Mouse (Mus musculus) ES-E14 (cell line): Measurements from ENCODE around the gene Lypd6b. TPM values are rescaled to one million over a fixed set of nuclear protein-coding genes. Genes with fewer than 3 reads are reported as not detected.

Experiments used
- DNase-seq: peaks from one replicate; pipeline ENCODE4 v3.0.0-alpha.2; 2013; ENCODE audit warnings: low read depth, low spot score
- H3K27ac ChIP-seq: 2 replicates; pipeline ENCODE4 v1.5.1; 2012; ENCODE audit warnings: low read depth, mild to moderate bottlenecking, low read length, moderate library complexity, mixed read lengths; ENCODE audit not compliant: poor library complexity, insufficient read depth, severe bottlenecking
- H3K36me3 ChIP-seq: 2 replicates; pipeline ENCODE4 v1.6.1; 2012; ENCODE audit warnings: mild to moderate bottlenecking, low read length, moderate library complexity, mixed read lengths; ENCODE audit not compliant: control insufficient read depth, poor library complexity, insufficient read depth, severe bottlenecking
- H3K4me1 ChIP-seq, 2 experiments: fragments of 150-350 bp in 1 of 2; sonication (generic) in 1 of 2; 2 replicates each; pipeline ENCODE4 v1.6.1; 2012; ENCODE audit warnings: low read length in 2 of 2, mild to moderate bottlenecking in 1 of 2, mixed read lengths in 1 of 2; ENCODE audit not compliant: control insufficient read depth in 2 of 2, insufficient read depth in 2 of 2, poor library complexity in 1 of 2
- H3K4me3 ChIP-seq, 2 experiments: fragments of 150-350 bp in 1 of 2; sonication (generic) in 1 of 2; 2 replicates each; pipeline ENCODE4 v1.5.1; 2012; ENCODE audit warnings: low read length in 2 of 2, low read depth in 1 of 2, mild to moderate bottlenecking in 1 of 2, mixed read lengths in 1 of 2; ENCODE audit not compliant: insufficient read depth in 1 of 2, poor library complexity in 1 of 2, severe bottlenecking in 1 of 2
- H3K9ac ChIP-seq: 2 replicates; pipeline ENCODE4 v1.6.1; 2012; ENCODE audit warnings: low read depth, mild to moderate bottlenecking, low read length, mixed read lengths; ENCODE audit not compliant: poor library complexity, insufficient read depth, severe bottlenecking
- H3K9me3 ChIP-seq: fragments of 150-350 bp; sonication (generic); 2 replicates; pipeline ENCODE4 v1.6.1; 2012; ENCODE audit warnings: low read depth, mild to moderate bottlenecking, low read length; ENCODE audit not compliant: control insufficient read depth, insufficient read depth
- CHD2 ChIP-seq: IDR thresholded peaks from 2 replicates; pipeline ENCODE4 v1.6.1; 2014; ENCODE audit warnings: mild to moderate bottlenecking, low read depth, low read length, inconsistent platforms
- HCFC1 ChIP-seq: IDR thresholded peaks from 2 replicates; pipeline ENCODE4 v1.6.1; 2012; ENCODE audit warnings: low read length, inconsistent platforms, borderline replicate concordance; ENCODE audit not compliant: insufficient read depth
- MAFK ChIP-seq: IDR thresholded peaks from 2 replicates; pipeline ENCODE4 v1.6.1; 2014; ENCODE audit warnings: mild to moderate bottlenecking, low read depth, low read length, inconsistent platforms; ENCODE audit not compliant: insufficient read depth
- ZC3H11A ChIP-seq: IDR thresholded peaks from 2 replicates; pipeline ENCODE4 v1.6.1; 2012; ENCODE audit warnings: low read depth, mild to moderate bottlenecking, inconsistent platforms, low read length, borderline replicate concordance
- ZNF384 ChIP-seq: IDR thresholded peaks from 2 replicates; pipeline ENCODE4 v1.6.1; 2012; ENCODE audit warnings: low read depth, low read length, inconsistent platforms
- in situ Hi-C, 2 experiments: fragments of 600-800 bp; cut with MboI; formaldehyde crosslinking; loops; one replicate each; pipeline ENCODE4 v1.15.1; 2025; ENCODE audit warnings: low sequenced_read_pairs in 2 of 2, inconsistent platforms in 1 of 2; ENCODE audit not compliant: unreplicated experiment in 2 of 2
- total RNA-seq: library from RNA; depleted of rRNA; stranded (reverse); fragments of 300-350 nt; gene quantifications from 2 replicates; pipeline ENCODE4 v1.2.3, GENCODE M21; 2012

Gene Lypd6b
- total RNA-seq, 1 experiment, result 0.18 TPM

GRCm38 (mm10) chr2:49764331-49764946, 23.0 kb upstream of the Lypd6b start:
- in situ Hi-C loops, result loop anchor here in 1 of 2 experiments (10.0 kb wide), 1 partner anchor 510 kb away; no protein-coding TSS in a partner anchor
- Histone ChIP-seq H3K9me3 (no peaks in the 10 kb centered on the region), H3K27ac (no peak overlapping the region), H3K4me3 (no peak overlapping the region), H3K9ac (no peak overlapping the region), H3K36me3 (no peaks in the 10 kb centered on the region), H3K4me1 (no peaks in the 10 kb centered on the region)
- DNase-seq, result peak; percentile 62
- TF ChIP-seq ZC3H11A, result peak; percentile 53; the same call in 1 of the 2 replicates
- no peak for TF ChIP-seq ZNF384
- TF ChIP-seq CHD2, result no peak
- TF ChIP-seq HCFC1, result no peak

GRCm38 (mm10) chr2:49768916-49769315, 18.6 kb upstream of the Lypd6b start:
- TF ChIP-seq MAFK (no peak), ZC3H11A (no peak), ZNF384 (no peak), HCFC1 (no peak), CHD2 (no peak)
- in situ Hi-C loops, result loop anchor here in 1 of 2 experiments (10.0 kb wide), 1 partner anchor 506 kb away; no protein-coding TSS in a partner anchor
- DNase-seq, result no peak
- H3K9ac ChIP-seq, result no peak overlapping the region
- H3K4me3 ChIP-seq, result no peak overlapping the region
- H3K36me3 ChIP-seq, result no peaks in the 10 kb centered on the region
- no peaks in the 10 kb centered on the region for H3K4me1 ChIP-seq
- H3K9me3 ChIP-seq, result no peaks in the 10 kb centered on the region
- no peak overlapping the region for H3K27ac ChIP-seq

DNA sequence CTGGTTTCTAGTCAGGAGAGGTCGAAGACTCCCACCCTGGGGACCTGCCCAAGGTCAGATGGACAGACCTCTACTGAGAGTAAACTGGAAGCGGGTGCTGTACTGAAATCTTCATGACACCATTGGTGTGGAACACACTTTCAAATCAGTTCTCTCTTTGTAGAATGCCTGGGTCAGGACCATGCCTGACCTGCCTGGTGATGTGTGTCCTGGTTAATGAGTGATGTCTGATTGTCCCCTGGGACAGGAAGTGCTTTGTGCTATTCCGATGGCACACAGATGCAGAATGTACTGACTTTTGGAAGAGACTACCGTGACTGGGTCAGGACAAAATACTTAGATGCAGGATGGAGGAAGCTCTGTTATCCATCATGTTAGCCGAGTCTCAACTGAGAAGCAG, 17.0 kb upstream of the Lypd6b start:
- peaks cover 0 to 2% of the 10 kb centered on the region in 2 experiments; a peak in 1 of 4 replicates for H3K4me1 ChIP-seq
- DNase-seq, result no peak
- H3K9me3 ChIP-seq, result no peaks in the 10 kb centered on the region
- no peak for TF ChIP-seq ZC3H11A
- no peak for TF ChIP-seq ZNF384
- H3K27ac ChIP-seq, result no peak overlapping the region
- H3K4me3 ChIP-seq, result no peak overlapping the region
- in situ Hi-C loops, result no loop called here
- H3K9ac ChIP-seq, result no peak overlapping the region
- H3K36me3 ChIP-seq, result no peaks in the 10 kb centered on the region

GRCm38 (mm10) chr2:49771172-49771571, 16.3 kb upstream of the Lypd6b start:
- Histone ChIP-seq H3K4me1 (peaks cover 0 to 2% of the 10 kb centered on the region in 2 experiments; a peak in 1 of 4 replicates), H3K9me3 (no peaks in the 10 kb centered on the region), H3K36me3 (no peaks in the 10 kb centered on the region), H3K27ac (no peak overlapping the region), H3K9ac (no peak overlapping the region), H3K4me3 (no peak overlapping the region)
- in situ Hi-C loops, result no loop called here
- DNase-seq, result no peak
- TF ChIP-seq CHD2 (no peak), ZNF384 (no peak), ZC3H11A (no peak), HCFC1 (no peak), MAFK (no peak)
